Mouse (Mus musculus): Measurements from ENCODE around the gene Efcab14. TPM values are rescaled to one million over a fixed set of nuclear protein-coding genes. Genes with fewer than 3 reads are reported as not detected.
A peak's percentile ranks its signal among the peaks of the same experiment; 100 is the strongest.

Efcab14 gene
- total and polyA plus RNA-seq, 2 experiments from 2014 or later = 14.6 to 14.9 TPM

DNA sequence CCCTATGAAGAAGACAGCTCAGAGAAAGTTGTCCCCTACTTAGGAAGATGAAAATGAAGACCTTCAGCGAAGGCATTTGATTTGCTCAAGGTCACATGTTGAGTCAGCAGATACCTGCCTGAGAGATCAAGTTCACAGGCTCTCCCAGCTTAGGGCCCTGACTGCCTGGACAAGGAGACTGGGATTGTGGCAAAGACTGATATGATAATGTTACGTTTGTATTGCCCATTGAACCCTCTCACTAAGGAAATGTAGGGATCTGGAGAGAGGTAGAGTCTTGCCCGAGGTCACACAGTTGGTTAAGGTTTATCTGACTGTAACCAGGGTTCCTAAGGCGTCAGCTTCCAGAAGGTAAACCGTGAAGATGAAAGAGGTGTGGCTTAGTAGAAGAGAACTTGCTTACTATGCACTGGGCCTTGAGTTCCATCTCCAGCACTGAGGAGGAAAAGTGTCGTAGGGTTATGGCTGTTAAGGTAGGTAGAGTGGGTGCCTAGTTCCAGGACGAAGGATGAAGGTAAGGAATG lies 48.0 kb downstream of the Efcab14 start:
- peaks cover 5% of the 10 kb centered on the region; the same call in 1 of the 2 replicates for H3K4me1 ChIP-seq (ENCODE audit: insufficient read depth)
- H3K9me3 ChIP-seq (ENCODE audit: low read length) = no peaks in the 10 kb centered on the region
- peaks cover 14% of the 10 kb centered on the region for H3K36me3 ChIP-seq (ENCODE audit: insufficient read depth)
- DNase-seq (no peak), ATAC-seq (no peak; the same call in 1 of the 2 replicates)
- H3K4me3 ChIP-seq (ENCODE audit: low read depth, low read length) = peak overlapping the region; percentile 67
- peak overlapping the region; percentile 58; the same call in 1 of the 2 replicates for H3K9ac ChIP-seq
- 61% methylated on average over 7 of the region's 7 CpGs for WGBS
- no peak overlapping the region for H3K27ac ChIP-seq (ENCODE audit: low read depth, low read length)
- TF ChIP-seq CTCF (IDR thresholded peaks at IDR 0.05; ENCODE audit: low read depth) = no peak
- H3K27me3 ChIP-seq (ENCODE audit: insufficient read depth, low read length) = no peaks in the 10 kb centered on the region
- peak overlapping the region; percentile 54 for H3K4me2 ChIP-seq (ENCODE audit: low read depth)

DNA sequence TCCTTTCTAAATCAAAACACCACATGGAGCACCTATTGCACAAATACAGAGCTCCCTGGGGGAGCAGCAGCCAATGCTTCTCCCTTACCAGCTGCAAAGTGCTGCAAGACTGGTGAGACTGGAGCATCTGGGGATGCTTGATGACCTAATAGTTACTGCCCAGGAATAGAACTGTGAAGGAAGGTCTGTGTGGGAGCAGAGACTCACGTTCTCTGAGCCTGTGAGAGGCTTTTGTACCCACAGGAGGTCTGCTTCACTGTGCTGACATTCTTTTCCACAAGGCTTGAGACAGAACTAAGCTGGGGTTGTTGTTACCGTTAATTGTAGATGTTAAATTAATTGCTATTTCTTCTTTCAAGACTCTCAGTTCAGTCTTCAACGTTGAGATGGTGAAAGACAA lies 53.3 kb downstream of the Efcab14 start:
- Histone ChIP-seq H3K4me1 (ENCODE audit: insufficient read depth) (peaks cover under 1% of the 10 kb centered on the region; the same call in 1 of the 2 replicates), H3K27me3 (ENCODE audit: insufficient read depth, low read length) (no peaks in the 10 kb centered on the region), H3K9ac (no peak overlapping the region), H3K4me3 (ENCODE audit: low read depth, low read length) (no peak overlapping the region), H3K9me3 (ENCODE audit: low read length) (no peaks in the 10 kb centered on the region), H3K36me3 (ENCODE audit: insufficient read depth) (peaks cover 34% of the 10 kb centered on the region), H3K27ac (ENCODE audit: low read depth, low read length) (no peak overlapping the region), H3K4me2 (ENCODE audit: low read depth) (no peak overlapping the region)
- 78% methylated on average over 3 of the region's 3 CpGs for WGBS
- ATAC-seq = no peak
- DNase-seq = no peak
- TF ChIP-seq CTCF (IDR thresholded peaks at IDR 0.05; ENCODE audit: low read depth) = no peak

DNA sequence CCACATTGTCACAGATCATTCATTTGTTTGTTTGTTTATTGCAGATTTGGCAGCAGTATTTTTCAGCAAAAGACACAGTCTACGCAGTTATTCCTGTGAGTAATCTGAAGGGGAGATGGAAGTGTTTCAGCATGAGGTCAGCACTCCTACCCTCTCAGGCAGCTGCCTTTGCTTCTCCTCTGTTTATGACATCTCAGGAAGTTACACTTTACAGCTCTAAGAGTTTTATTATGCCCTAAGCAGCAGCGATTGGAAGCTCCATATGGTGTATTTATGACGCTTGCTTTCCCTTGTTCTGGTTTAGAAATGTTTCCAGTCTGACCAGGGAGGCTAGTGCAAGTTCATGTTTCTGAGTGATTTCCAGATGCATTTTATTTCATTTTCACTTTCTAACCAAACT lies 57.8 kb downstream of the Efcab14 start:
- H3K27me3 ChIP-seq (ENCODE audit: insufficient read depth, low read length) = no peaks in the 10 kb centered on the region
- no peaks in the 10 kb centered on the region for H3K4me1 ChIP-seq (ENCODE audit: insufficient read depth)
- ATAC-seq = no peak
- 94% methylated on average over 3 of the region's 3 CpGs for WGBS
- no peak overlapping the region for H3K27ac ChIP-seq (ENCODE audit: low read depth, low read length)
- H3K4me3 ChIP-seq (ENCODE audit: low read depth, low read length) = no peak overlapping the region
- no peak for DNase-seq
- no peak for TF ChIP-seq CTCF (IDR thresholded peaks at IDR 0.05; ENCODE audit: low read depth)
- peaks cover 52% of the 10 kb centered on the region for H3K36me3 ChIP-seq (ENCODE audit: insufficient read depth)
- H3K9ac ChIP-seq = no peak overlapping the region
- H3K9me3 ChIP-seq (ENCODE audit: low read length) = no peaks in the 10 kb centered on the region
- no peak overlapping the region for H3K4me2 ChIP-seq (ENCODE audit: low read depth)

DNA sequence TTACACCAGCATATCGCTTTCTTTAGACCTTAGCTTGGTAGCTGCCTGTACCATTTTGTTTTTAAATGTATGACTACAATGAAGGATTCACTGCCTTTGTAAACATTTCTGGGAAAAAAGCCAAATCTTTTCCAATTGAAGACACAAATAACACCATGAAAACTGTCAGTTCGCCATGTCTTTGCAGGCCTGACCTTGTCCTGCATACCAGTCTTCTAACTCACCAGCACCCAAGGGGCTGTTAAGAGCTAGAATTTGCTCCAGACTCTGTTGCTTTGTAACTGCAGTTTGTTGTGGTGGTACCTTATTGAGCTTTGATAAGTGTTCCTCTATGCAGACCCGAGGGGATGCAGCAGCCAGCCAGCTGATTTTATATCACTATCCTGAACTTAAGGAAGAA lies 62.4 kb downstream of the Efcab14 start:
- 46% methylated on average over 3 of the region's 3 CpGs for WGBS
- DNase-seq = no peak
- ATAC-seq = no peak

GRCm38 (mm10) chr4:115812326-115812725 lies 74.8 kb downstream of the Efcab14 start:
- Histone ChIP-seq H3K27me3 (ENCODE audit: insufficient read depth, low read length) (no peaks in the 10 kb centered on the region), H3K9ac (no peak overlapping the region), H3K4me3 (ENCODE audit: low read depth, low read length) (no peak overlapping the region), H3K9me3 (ENCODE audit: low read length) (no peaks in the 10 kb centered on the region), H3K4me1 (ENCODE audit: insufficient read depth) (no peaks in the 10 kb centered on the region), H3K27ac (ENCODE audit: low read depth, low read length) (no peak overlapping the region), H3K4me2 (ENCODE audit: low read depth) (no peak overlapping the region), H3K36me3 (ENCODE audit: insufficient read depth) (peaks cover 17% of the 10 kb centered on the region)
- ATAC-seq (no peak), DNase-seq (no peak)
- WGBS = 80% methylated on average over 4 of the region's 4 CpGs
- no peak for TF ChIP-seq CTCF (IDR thresholded peaks at IDR 0.05; ENCODE audit: low read depth)

More for the DNA sequence above, 62.4 kb downstream of the Efcab14 start:
- Histone ChIP-seq H3K9me3 (ENCODE audit: low read length) (no peaks in the 10 kb centered on the region), H3K36me3 (ENCODE audit: insufficient read depth) (peaks cover 57% of the 10 kb centered on the region), H3K27me3 (ENCODE audit: insufficient read depth, low read length) (no peaks in the 10 kb centered on the region), H3K4me3 (ENCODE audit: low read depth, low read length) (no peak overlapping the region), H3K4me2 (ENCODE audit: low read depth) (no peak overlapping the region), H3K4me1 (ENCODE audit: insufficient read depth) (no peaks in the 10 kb centered on the region), H3K9ac (no peak overlapping the region), H3K27ac (ENCODE audit: low read depth, low read length) (no peak overlapping the region)
- no peak for TF ChIP-seq CTCF (IDR thresholded peaks at IDR 0.05; ENCODE audit: low read depth)

DNA sequence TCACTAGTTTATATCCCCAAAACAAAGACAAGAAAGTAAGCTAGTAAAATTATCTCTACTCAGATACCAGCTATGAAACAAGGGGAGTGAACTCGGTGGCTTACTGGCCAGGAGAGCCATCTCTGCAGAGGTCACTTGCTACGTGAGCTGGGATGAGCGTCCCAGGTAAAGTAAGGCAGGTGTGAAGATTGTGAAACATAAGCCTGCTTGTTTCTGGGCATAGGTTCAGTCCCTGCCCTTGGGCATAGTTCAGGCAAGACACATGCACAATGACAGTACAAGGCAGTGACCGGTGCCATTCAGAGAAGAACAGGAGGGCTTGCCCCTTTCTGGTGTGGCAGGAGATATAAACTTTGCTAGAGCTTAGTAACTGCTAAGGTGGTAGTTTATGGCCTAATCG lies 78.1 kb downstream of the Efcab14 start:
- DNase-seq (no peak), ATAC-seq (no peak)
- TF ChIP-seq CTCF (IDR thresholded peaks at IDR 0.05; ENCODE audit: low read depth) = no peak
- no peaks in the 10 kb centered on the region for H3K9me3 ChIP-seq (ENCODE audit: low read length)
- H3K9ac ChIP-seq = no peak overlapping the region
- no peaks in the 10 kb centered on the region for H3K4me1 ChIP-seq (ENCODE audit: insufficient read depth)
- 94% methylated on average over 5 of the region's 5 CpGs for WGBS
- H3K27me3 ChIP-seq (ENCODE audit: insufficient read depth, low read length) = no peaks in the 10 kb centered on the region
- no peak overlapping the region for H3K4me2 ChIP-seq (ENCODE audit: low read depth)
- H3K36me3 ChIP-seq (ENCODE audit: insufficient read depth) = peaks cover 17% of the 10 kb centered on the region
- no peak overlapping the region for H3K4me3 ChIP-seq (ENCODE audit: low read depth, low read length)
- H3K27ac ChIP-seq (ENCODE audit: low read depth, low read length) = no peak overlapping the region

DNA sequence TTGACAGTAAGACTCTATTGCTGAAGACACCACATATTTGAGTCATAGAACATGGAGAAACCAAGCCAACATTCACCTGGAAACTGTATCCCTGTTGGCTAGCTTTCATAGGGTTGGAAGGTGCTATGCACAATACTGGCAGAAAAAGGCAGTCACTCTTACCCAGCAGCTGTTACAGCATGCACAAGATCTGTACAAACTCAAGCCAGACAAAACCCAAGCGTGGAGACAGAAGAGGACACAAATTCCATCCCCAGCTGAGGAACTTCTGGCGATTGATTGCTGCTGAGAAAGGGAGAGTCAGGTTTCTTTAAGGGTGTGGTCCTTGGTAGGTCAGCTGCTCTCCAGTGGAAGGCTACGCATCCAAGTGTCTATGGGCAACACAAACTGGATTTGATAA lies 82.7 kb downstream of the Efcab14 start:
- H3K9me3 ChIP-seq (ENCODE audit: low read length) = no peaks in the 10 kb centered on the region
- H3K4me3 ChIP-seq (ENCODE audit: low read depth, low read length) = no peak overlapping the region
- no peak overlapping the region for H3K4me2 ChIP-seq (ENCODE audit: low read depth)
- H3K36me3 ChIP-seq (ENCODE audit: insufficient read depth) = 0 out of 2 replicates have a peak, but pooled peaks cover 5% of the 10 kb centered on the region
- no peak overlapping the region for H3K27ac ChIP-seq (ENCODE audit: low read depth, low read length)
- 82% methylated on average over 3 of the region's 3 CpGs for WGBS
- H3K4me1 ChIP-seq (ENCODE audit: insufficient read depth) = no peaks in the 10 kb centered on the region
- DNase-seq (no peak), ATAC-seq (no peak)
- H3K9ac ChIP-seq = no peak overlapping the region
- no peak for TF ChIP-seq CTCF (IDR thresholded peaks at IDR 0.05; ENCODE audit: low read depth)
- H3K27me3 ChIP-seq (ENCODE audit: insufficient read depth, low read length) = no peaks in the 10 kb centered on the region

Data from forebrain, postnatal 0 days (tissue).